Mouse (Mus musculus): ENCODE data around the gene Sult4a1.

Sult4a1 gene

DNA sequence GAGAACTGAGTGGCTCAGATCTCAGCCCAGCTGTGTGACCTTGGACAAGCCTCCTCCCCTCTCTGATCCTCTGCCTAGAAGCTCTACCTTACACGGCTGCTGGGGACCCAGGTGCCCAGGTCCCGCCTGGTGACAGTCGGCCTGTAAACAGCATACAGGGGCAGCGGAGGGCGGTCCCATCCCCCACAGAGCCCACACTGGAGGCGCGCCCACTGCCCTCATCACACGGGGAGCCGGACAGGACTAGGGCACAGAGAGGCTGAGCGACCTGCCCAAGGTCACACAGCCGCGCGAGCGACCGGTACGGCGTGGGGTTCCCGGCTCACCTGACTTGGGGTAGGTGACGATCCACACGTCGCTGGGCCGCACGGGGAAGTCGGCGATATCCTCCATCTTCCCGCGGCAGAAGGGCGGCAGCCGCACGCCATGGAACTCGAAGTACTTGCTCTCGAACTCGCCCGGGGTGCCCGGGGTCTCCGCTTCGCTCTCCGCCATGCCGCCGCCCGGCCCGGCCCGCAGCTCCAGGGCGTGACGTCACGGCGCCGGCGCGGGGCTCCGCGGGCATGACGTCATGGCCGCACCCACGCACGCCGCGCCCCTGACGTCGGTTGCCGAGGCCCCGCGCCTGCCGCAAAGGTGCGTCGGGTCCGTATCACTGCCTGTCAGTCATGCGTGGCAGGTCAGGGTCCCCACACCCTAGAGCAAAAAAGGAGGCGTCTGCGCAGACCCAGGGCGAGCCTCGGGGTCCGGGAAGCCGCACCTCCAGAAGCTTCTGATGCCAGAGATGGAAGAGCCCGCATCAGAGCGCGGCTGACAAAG, at the start of gene Sult4a1:
TSS of gene Sult4a1 (minus strand) at position 650 of the 819 bp plus-strand sequence.
- no peak for DNase-seq (ENCODE audit: low read depth, low spot score)

DNA sequence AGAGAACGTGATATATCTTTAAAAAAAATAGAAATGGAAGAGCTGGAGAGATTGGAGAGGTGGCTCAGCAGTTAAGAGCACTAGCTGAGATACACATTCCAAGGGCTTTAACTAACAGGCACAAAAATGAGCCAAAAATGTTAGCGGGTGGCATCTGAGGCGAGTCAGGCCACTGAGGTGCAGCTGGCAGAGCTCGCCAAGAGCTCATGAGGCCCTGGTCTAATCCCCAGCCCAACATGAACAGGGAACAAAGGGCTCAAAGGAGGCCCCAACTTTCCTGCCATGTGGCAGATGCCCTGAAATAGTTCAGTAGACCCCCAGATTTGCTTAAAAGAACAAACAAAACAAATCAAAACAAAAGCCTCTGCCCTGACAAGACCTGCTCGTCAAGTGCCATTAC, 35.4 kb upstream of the Sult4a1 start:
- no peak for DNase-seq (ENCODE audit: low read depth, low spot score)

DNA sequence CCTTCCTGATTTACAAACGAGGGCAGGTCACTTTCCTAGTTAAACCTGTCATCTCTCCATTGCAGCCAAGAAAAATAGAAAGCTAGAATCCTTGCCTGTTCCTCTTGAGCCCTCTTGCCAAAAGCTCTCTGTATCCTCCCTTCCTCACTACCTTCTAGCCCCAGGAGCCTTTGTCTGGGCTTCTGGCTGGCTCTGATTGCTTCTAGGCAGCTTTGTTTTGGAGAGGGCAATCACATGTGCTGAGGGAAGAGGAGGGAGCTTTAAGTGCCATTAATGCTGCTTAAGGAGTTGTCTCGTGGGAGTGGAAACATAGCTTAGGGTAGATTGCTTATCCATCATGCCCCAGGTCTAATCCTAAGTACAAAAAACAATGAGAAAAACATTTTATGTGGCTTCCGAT, 34.6 kb upstream of the Sult4a1 start:
- DNase-seq (ENCODE audit: low read depth, low spot score), result no peak

DNA sequence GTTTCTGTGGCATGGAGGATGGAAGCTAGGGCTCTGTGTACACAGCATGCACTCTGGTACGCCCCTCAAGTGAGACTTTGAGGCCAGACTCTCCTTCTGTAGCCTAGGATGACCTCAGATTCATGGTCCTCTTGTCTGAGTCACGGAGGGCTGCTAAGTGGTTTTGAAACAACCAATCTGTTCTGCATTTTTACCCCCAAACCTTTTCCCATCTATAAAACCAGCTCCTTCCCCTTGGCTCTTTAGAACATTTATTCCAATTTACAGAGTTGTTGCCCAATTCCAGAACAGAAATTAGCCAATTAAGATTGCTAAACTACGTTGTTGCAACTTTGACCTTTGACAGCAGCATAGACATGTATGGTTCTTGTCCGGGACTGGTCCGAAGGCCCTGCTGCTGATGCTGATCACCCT, 34.0 kb upstream of the Sult4a1 start:
- no peak for DNase-seq (ENCODE audit: low read depth, low spot score)

GRCm38 (mm10) chr15:84136473-84137415, 31.2 kb upstream of the Sult4a1 start:
- DNase-seq (ENCODE audit: low read depth, low spot score), result no peak

GRCm38 (mm10) chr15:84135472-84135871, 29.9 kb upstream of the Sult4a1 start:
- no peak for DNase-seq (ENCODE audit: low read depth, low spot score)

- DNase-seq (ENCODE audit: low read depth, low spot score), result no peak
Measured at GRCm38 (mm10) chr15:84133440-84133839, 27.9 kb upstream of the Sult4a1 start.

- DNase-seq (ENCODE audit: low read depth, low spot score), result no peak
Measured at GRCm38 (mm10) chr15:84131971-84132370, 26.4 kb upstream of the Sult4a1 start.

DNA sequence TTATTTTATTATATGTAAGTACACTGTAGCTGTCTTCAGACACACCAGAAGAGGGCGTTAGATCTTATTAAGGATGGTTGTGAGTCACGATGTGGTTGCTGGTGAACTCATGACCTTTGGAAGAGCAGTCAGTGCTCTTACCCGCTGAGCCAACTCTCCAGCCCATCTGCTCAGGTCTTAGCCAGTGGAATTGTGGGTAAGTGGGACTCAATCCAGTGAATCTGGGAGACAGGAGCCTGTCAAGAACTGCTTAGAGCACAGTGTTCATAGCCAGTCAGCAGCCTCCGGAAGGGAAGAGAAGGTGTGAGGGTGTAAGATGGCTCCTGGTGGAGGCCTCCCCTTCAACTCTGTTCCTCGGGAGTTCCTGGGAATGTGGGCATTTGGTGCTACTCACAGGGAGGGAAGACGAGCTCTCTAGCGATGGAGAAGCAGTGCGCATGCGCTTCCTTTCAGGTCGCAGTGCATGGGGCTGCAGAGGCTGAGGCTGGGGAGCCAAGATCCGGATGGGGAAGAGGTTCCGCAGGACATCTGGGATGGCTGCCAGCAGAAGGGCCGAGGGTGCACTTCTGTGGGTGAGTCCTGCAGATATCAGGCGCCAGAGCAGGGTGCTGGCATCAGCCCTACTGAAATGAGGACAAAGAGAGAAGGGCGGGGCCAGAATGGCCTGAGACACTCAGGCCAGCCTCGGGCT, 25.7 kb upstream of the Sult4a1 start:
- no peak for DNase-seq (ENCODE audit: low read depth, low spot score)

GRCm38 (mm10) chr15:84126871-84127270, 21.3 kb upstream of the Sult4a1 start:
- DNase-seq (ENCODE audit: low read depth, low spot score), result no peak

GRCm38 (mm10) chr15:84126447-84126846, 20.9 kb upstream of the Sult4a1 start:
- DNase-seq (ENCODE audit: low read depth, low spot score), result no peak

GRCm38 (mm10) chr15:84124086-84124485, 18.5 kb upstream of the Sult4a1 start:
- no peak for DNase-seq (ENCODE audit: low read depth, low spot score)

- no peak for DNase-seq (ENCODE audit: low read depth, low spot score)
Measured at GRCm38 (mm10) chr15:84123075-84123474, 17.5 kb upstream of the Sult4a1 start, which contains the start of gene Pnpla5. Pnpla5 (minus strand) TSS chr15:84123175.

DNA sequence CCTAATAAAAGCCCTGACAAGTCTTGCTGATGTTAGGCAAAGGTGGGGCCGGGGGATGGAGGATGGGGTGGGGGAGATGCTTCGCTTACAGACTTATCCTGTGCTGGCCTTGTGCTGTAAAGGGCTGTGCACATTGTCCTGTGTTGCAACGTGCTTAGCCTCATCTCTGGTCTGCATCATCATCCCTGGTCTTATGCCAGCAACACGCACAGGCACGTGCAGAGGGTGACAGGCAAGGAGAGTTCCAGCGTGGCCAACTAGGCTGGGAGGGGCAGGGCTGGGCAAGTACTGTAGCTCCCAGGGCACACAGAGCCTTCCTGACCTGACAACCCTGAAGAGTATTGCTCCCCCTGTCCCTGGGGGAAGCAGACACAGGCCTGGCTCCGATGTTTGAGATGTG, 15.5 kb upstream of the Sult4a1 start:
- no peak for DNase-seq (ENCODE audit: low read depth, low spot score)

GRCm38 (mm10) chr15:84120612-84121011, 15.1 kb upstream of the Sult4a1 start:
- no peak for DNase-seq (ENCODE audit: low read depth, low spot score)

DNA sequence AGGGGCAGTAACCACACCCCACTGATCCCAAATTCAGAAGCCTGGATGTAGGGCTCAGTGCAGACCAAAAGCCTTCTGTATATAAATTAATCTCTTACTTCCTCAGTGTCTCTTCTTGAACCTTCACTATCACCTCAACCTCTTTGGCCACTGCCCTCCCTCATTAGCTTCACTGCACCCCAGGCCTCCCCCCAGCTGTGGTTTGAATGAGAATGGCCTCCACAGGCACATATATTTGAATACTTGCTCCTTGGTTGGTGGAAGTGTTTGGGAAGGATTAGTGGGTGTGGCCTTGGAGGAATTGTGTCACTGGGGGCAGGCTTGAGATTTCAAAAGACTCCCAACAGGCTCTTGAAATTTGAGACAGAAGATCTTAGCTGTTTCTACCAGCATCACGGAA, 10.9 kb upstream of the Sult4a1 start:
- no peak for DNase-seq (ENCODE audit: low read depth, low spot score)

DNA sequence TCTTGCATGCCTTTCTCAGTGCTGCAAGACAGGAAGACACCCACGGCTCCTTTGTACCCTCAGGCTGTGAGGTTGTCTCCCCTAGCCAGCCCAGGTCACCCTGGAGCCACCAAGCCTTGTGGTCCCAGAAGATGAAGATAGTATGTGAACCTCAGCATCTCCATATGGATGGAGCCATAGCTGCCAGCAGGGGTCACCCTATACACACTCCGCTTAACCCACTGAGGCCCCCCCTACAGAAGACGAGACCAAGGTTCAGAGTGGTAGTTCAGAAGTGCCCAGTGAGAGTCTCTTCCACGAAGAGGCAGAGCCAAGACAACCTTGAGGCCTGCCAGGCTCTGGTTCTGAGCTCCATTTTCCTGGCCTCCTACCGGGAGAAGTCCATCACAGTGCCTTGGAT, 10.2 kb upstream of the Sult4a1 start:
- no peak for DNase-seq (ENCODE audit: low read depth, low spot score)

GRCm38 (mm10) chr15:84113873-84114272, 8.3 kb upstream of the Sult4a1 start:
- DNase-seq (ENCODE audit: low read depth, low spot score), result no peak

GRCm38 (mm10) chr15:84108899-84109298, 3.3 kb upstream of the Sult4a1 start:
- DNase-seq (ENCODE audit: low read depth, low spot score), result no peak

- DNase-seq (ENCODE audit: low read depth, low spot score), result no peak
Measured at GRCm38 (mm10) chr15:84105924-84106500, 458 bp upstream of the Sult4a1 start.

DNA sequence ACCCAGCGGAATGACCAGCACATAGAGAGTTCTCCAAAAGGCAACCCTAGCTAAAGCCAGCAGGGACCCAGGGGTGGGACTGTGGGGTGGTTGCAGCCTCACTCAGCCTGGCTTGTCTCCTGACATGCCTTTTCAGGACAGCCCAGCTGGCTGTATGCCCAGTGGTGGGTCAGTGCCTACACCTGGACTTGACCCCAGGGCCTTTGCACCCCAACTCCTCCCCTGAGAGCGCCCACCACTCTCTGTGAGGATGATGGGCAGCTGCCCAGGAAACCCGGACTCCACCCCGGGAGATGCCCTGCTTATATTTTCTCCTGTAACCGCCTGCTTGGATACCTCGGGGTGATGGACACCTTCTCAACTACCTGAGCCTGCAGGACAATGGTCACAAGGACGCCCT, 928 bp downstream of the Sult4a1 start:
- DNase-seq (ENCODE audit: low read depth, low spot score), result no peak

All from brain, embryonic 18.5 days (tissue).